Mouse (Mus musculus) left cerebral cortex, postnatal 36 days (tissue): Measurements from ENCODE around the gene Map3k10. TPM values are rescaled to one million over a fixed set of nuclear protein-coding genes. Genes with fewer than 3 reads are reported as not detected.

Experiments
- DNase-seq, 2 experiments: peaks; one replicate each; pipeline ENCODE4 v3.0.0; 2021 to 2022; ENCODE audit warnings: low spot score in 2 of 2, mixed read lengths in 1 of 2
- intact Hi-C: fragments of 180-260 bp; cut with DNase I; formaldehyde crosslinking; loops from one replicate; pipeline ENCODE4 v1.15.1; 2025
- total RNA-seq, 2 experiments: library from RNA; stranded (reverse); gene quantifications; 2 replicates each; pipeline ENCODE4 v1.2.3; 2021

Map3k10 gene
- 100 to 1,000 TPM; 213 to 246 TPM for total RNA-seq

- intact Hi-C loops = no loop called here
- peak; percentile 97 for DNase-seq
Observed at GRCm38 (mm10) chr7:27674522-27675221, at the start of gene Map3k10. Gene Map3k10, minus strand, starts transcription at chr7:27674598.

- intact Hi-C loops = no loop called here
- no peak for DNase-seq
Observed at GRCm38 (mm10) chr7:27721951-27722350, 47.6 kb upstream of the Map3k10 start.

DNA sequence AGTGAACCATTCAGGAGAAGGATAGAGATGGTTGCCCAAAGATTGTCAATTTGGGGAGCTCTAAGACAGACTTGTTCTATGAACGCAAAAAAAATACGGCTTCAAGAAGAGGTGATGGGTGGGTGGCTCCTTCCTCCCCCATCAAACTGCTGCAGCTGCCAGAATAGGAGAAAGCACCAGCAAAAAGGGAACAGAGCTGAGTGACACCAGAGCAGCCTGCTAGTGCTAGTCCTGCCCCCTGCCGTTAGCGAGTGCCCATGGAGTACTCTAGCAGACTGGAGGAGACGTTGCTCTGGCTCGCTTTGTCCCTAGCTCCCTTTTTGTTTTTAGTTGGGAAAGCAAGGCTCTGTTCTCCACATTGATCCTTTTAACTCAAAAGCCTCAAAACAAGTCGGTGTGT lies 36.0 kb upstream of the Map3k10 start:
- intact Hi-C loops = no loop called here
- no peak for DNase-seq

DNA sequence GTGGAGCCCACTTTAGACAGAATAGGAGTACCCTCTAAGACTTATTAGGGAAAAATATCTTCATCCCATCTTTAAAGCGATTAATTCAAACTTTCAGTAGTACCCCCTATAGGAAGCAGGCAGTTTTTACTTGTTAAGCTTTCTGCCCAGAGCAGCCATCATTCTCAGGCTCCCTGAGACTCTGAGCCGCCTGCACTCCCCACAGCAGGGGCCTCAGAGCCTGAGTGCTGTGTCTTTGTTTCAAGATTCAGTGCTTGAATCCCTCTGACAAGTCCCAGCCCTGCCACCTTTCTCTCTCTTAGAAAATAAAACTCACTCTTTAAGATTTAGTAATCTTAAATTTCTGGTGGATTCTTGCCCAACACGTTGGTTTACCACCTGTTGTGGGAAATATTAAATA lies 22.3 kb upstream of the Map3k10 start:
- intact Hi-C loops = no loop called here

GRCm38 (mm10) chr7:27691076-27691475 lies 16.7 kb upstream of the Map3k10 start:
- no peak for DNase-seq
- intact Hi-C loops = no loop called here

More for the DNA sequence above, 22.3 kb upstream of the Map3k10 start:
- no peak for DNase-seq

GRCm38 (mm10) chr7:27688815-27689612 lies 14.6 kb upstream of the Map3k10 start, which contains the start of gene Zfp607b:
Gene Zfp607b, plus strand, starts transcription at chr7:27689340.
- peak; percentile 92 to 93 for DNase-seq
- intact Hi-C loops = loop anchor here (5.0 kb wide), 1 partner anchor 38 kb away; no protein-coding TSS in a partner anchor

GRCm38 (mm10) chr7:27688246-27688788 lies 13.9 kb upstream of the Map3k10 start:
- intact Hi-C loops = loop anchor here (5.0 kb wide), 1 partner anchor 39 kb away; no protein-coding TSS in a partner anchor
- no peak for DNase-seq

DNA sequence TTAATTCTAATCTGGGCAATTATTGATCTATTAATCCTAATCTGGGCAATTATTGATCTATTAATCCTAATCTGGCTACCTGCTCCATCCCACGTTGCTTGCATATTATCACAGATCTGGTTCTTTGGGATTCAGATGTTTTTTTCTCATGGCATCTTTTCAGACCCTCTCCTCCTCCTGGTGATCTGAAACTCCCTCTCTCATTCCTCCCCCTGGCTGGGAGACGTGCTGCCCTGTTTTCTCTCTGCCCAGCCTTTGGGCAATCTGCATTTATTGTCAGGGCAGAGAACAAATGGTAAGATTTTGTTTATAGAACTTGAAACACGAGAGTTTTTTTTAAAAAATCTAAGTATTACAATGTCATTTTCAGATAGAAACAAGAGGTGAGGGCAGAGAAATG lies 13.4 kb upstream of the Map3k10 start:
- no peak for DNase-seq
- intact Hi-C loops = loop anchor here (5.0 kb wide), 1 partner anchor 39 kb away; no protein-coding TSS in a partner anchor

- intact Hi-C loops = loop anchor here (5.0 kb wide), 1 partner anchor 40 kb away; no protein-coding TSS in a partner anchor
- no peak for DNase-seq
Observed at GRCm38 (mm10) chr7:27687043-27687442, 12.6 kb upstream of the Map3k10 start.

- DNase-seq = no peak
Observed at GRCm38 (mm10) chr7:27685681-27686080, 11.3 kb upstream of the Map3k10 start.

DNA sequence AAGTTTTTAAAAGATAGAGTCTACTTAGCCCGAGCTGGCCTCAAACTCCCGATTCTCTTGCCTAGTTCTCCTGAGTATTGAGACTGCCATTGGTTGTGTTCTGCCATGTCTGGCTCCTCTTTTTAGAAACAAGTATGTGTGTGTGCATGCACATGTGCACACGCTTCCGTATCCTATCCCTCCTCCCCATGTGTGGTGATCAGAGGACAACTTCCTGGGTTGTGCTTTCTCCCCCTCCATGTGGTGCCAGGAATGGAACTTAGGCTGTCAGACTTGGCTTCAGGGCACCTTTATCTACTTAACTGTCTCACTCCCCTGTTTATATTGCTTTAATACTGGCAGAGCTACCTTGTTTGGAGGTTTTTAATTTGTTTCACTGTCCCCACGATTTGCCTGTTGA lies 10.8 kb upstream of the Map3k10 start:
- intact Hi-C loops = loop anchor here (1.0 to 5.0 kb wide), 3 partner anchors 34 to 94 kb away; partner anchors contain the start of gene Akt2
- DNase-seq = no peak

More at GRCm38 (mm10) chr7:27685681-27686080, 11.3 kb upstream of the Map3k10 start:
- intact Hi-C loops = loop anchor here (1.0 to 5.0 kb wide), 3 partner anchors 34 to 95 kb away; partner anchors contain the start of gene Akt2

DNA sequence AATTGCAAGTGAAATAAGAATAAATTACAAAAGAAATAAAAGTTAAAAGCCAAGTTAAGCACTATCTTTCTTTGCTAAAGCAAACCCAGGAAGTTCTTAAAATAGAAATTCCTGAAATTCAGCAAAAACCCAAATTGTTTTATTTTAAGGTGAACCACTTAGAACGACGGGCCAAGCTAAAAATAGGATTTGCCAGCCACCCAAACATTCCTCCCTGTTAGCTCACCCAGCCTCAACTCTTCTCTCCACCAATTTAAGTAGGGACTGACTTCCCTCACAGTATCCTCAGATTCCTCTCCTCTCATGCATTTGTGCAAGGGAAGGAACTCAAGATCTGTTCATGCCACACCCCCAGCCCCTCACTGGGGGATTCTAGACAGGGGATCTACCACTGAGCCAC lies 8.8 kb upstream of the Map3k10 start:
- intact Hi-C loops = no loop called here
- no peak for DNase-seq

- no peak for DNase-seq
- intact Hi-C loops = no loop called here
Observed at GRCm38 (mm10) chr7:27675222-27675612, 819 bp upstream of the Map3k10 start.

DNA sequence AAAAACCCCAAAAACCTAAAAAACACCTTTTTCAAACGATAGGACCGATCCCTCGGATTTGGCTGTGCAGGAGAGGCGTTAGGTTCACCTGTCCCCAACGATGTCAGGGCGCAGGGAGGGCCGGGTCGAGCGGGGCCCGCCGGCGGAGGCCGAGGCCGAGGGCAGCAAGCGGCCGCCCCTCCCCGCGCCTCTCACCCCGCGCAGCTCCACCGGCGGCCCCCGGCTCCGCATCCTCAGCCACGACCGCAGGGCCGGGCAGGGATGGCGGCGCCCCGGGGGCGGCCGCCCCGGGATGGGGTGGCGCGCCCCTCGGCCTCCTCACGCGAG lies 240 bp downstream of the Map3k10 start:
- intact Hi-C loops = no loop called here
- DNase-seq = no peak

- peak; percentile 26 to 46 for DNase-seq
- intact Hi-C loops = no loop called here
Observed at GRCm38 (mm10) chr7:27673575-27674131, 745 bp downstream of the Map3k10 start.

GRCm38 (mm10) chr7:27673064-27673574 lies 1.3 kb downstream of the Map3k10 start:
- intact Hi-C loops = no loop called here
- DNase-seq = no peak

GRCm38 (mm10) chr7:27662038-27662437 lies 12.4 kb downstream of the Map3k10 start:
- intact Hi-C loops = no loop called here
- DNase-seq = no peak

- intact Hi-C loops = no loop called here
Observed at GRCm38 (mm10) chr7:27658712-27659663, 15.4 kb downstream of the Map3k10 start.

More at GRCm38 (mm10) chr7:27658712-27659663, 15.4 kb downstream of the Map3k10 start:
- DNase-seq = peak in 1 of 2 experiments; percentile 39
